Mouse (Mus musculus) adrenal gland, postnatal 25 days (tissue): Measurements from ENCODE around the gene Olfr680-ps1. TPM values are rescaled to one million over a fixed set of nuclear protein-coding genes. Genes with fewer than 3 reads are reported as not detected.
"Not testable (repeated sequence)": the region's sequence is repeated elsewhere in the genome, so short reads cannot be mapped to it uniquely, and the experiment has no call there.

Experiments used
- DNase-seq: peaks from one replicate; pipeline ENCODE4 v3.0.0; 2021; ENCODE audit warnings: mixed read lengths
- long read RNA-seq: library from polyadenylated mRNA; stranded (forward); transcript quantifications from one replicate; pipeline ENCODE4 v2.0.0, GENCODE M21; 2021
- total RNA-seq: library from RNA; stranded (reverse); gene quantifications from 2 replicates; pipeline ENCODE4 v1.2.3, GENCODE M21; 2021

Olfr680-ps1 gene
- total RNA-seq = not detected in 2 replicates
- long read RNA-seq = 0 reads

DNA sequence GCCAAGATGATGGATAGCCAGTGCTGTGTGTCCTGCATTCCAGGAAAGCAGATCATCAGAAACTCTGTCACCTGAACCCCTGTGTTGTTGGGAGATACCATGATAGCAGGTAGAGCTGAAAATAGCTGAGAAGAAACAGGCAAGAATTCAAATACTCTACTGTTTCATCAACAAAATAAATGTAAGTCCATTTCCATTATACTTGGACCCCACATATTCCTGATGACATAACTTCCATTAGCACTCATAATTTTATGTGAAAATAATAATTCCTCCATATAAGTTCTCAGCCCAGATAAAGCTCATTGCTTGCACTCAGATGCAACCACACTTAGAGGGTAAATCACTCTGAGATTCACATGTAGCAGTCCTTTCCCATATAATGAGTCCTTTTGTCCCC lies at the start of gene Olfr680-ps1:
Gene Olfr680-ps1, minus strand, starts transcription at position 101 of the 400 bp plus-strand sequence.
- not testable (repeated sequence) for DNase-seq

DNA sequence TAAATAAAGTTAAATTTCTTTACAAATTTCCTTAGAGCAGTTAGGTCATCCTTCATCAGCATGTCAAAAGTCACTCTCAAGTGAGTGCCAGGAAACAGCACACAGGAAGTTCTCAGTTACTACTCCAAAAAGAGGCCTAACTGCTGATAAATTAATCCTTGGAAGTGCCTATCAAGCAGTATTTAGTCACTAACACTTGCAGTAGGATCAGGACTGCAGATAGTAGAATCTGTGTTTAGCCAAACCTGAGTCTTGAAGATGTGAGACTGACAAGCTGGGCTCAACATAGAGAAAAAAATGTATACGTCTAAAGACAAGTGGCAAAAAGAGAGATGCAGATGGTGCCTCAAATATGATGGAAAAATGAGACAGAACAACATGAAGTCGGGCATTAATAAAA lies 48.7 kb upstream of the Olfr680-ps1 start:
- DNase-seq = no peak

DNA sequence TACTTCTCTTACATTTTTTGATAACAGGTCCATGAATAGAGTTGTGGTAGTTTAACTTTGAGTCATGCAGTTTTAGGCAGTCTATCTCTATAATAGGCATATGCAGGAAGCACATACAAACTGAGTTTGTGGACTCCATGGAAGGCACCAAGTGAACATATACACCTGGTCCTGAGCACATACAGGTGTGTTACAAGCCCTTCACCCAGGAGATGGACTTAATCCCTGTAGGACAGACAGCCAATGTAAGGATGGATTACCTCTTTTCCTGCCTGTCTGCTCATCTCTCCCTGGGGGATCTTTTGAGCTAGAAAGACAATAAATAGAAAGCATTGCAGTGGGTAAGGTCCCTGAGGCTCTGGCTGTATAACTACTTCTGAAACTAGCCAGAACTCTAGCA lies 23.9 kb upstream of the Olfr680-ps1 start, which contains the start of gene Olfr681:
Gene Olfr681, plus strand, starts transcription at position 301 of the 400 bp plus-strand sequence.
- DNase-seq = no peak

DNA sequence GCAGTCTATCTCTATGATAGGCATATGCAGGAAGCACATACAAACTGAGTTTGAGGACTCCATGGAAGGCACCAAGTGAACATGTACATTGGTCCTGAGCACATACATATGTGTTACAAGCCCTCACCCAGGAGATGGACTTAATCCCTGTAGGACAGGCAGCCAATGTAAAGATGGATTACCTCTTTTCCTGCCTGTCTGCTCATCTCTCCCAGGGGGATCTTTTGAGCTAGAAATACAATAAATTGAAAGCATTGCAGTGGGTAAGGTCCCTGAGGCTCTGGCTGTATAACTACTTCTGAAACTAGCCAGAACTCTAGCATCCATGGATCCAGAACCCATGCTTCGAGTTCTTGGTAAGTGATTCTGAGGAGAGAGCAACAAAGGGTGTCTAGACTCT lies 11.7 kb downstream of the Olfr680-ps1 start, which contains the start of gene Olfr679:
Gene Olfr679, plus strand, starts transcription at position 301 of the 400 bp plus-strand sequence.
- DNase-seq = no peak

DNA sequence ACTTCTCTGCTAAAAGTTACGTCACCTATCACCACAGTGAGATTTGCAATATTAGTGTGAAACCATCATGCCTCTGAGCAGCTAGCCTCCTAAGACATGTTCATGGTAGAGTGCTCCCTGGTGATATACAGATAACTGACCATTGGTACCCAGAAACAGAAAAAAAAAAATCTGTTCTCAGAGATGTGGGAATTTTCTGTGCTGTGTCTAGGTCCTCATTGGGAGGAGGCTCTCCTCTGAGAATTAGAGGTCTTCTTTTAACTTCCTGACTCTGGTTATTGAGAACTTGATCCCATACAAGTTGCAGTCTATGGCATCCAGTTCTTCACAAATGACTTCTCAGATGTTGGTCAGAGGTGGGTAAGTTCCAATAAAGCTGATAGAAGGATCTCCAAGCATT lies 28.4 kb downstream of the Olfr680-ps1 start, which contains the start of gene Olfr678:
Gene Olfr678, plus strand, starts transcription at position 301 of the 400 bp plus-strand sequence.
- DNase-seq = no peak

DNA sequence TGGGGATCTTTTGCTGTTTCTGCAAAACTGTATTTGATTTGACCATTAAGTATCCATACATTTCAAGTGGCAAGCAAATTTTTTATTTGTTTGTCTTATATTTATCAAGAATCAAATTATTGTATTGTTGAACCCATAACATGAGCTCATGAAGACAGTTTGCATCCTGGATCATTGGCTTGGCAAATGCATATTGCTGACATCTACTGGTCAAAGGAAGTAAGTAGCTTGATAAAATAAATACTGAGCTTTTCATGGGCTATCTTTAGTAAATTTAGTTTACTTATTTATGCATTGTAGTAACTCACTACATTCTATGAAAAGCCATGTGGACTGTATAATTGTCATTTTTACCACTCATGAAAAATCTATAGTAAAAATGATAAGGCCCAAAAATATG lies 33.7 kb downstream of the Olfr680-ps1 start:
- DNase-seq = no peak

Other genes starting within 250 kb of the Olfr680-ps1 start
- gene Usp17la, start 235.8 kb downstream of the Olfr680-ps1 start, total RNA-seq = not detected in 2 replicates
- gene Olfr665, start 214.8 kb downstream of the Olfr680-ps1 start, total RNA-seq = not detected in 2 replicates
- not detected in 2 replicates for gene Olfr666, start 196.9 kb downstream of the Olfr680-ps1 start, total RNA-seq
- not detected in 2 replicates for gene Olfr667, start 171.3 kb downstream of the Olfr680-ps1 start, total RNA-seq
- gene Olfr668, start 164.8 kb downstream of the Olfr680-ps1 start, total RNA-seq = not detected in 2 replicates
- gene Olfr669, start 158.6 kb downstream of the Olfr680-ps1 start, total RNA-seq = not detected in 2 replicates
- gene Olfr670, start 130.2 kb downstream of the Olfr680-ps1 start, total RNA-seq = not detected in 2 replicates
- not detected in 2 replicates for gene Olfr671, start 113.7 kb downstream of the Olfr680-ps1 start, total RNA-seq
- not detected in 2 replicates for gene Olfr672, start 90.8 kb downstream of the Olfr680-ps1 start, total RNA-seq
- not detected in 2 replicates for gene Olfr675, start 64.4 kb downstream of the Olfr680-ps1 start, total RNA-seq
- gene Olfr676, start 60.1 kb downstream of the Olfr680-ps1 start, total RNA-seq = not detected in 2 replicates
- not detected in 2 replicates for gene Olfr677, start 41.4 kb downstream of the Olfr680-ps1 start, total RNA-seq
- gene Olfr678, start 28.3 kb downstream of the Olfr680-ps1 start, total RNA-seq = not detected in 2 replicates
- gene Olfr679, start 11.6 kb downstream of the Olfr680-ps1 start, total RNA-seq = not detected in 2 replicates
- not detected in 2 replicates for gene Olfr681, start 24.0 kb upstream of the Olfr680-ps1 start, total RNA-seq
- not detected in 2 replicates for gene Olfr683, start 54.2 kb upstream of the Olfr680-ps1 start, total RNA-seq
- not detected in 2 replicates for gene Olfr684, start 70.8 kb upstream of the Olfr680-ps1 start, total RNA-seq
- gene Olfr685, start 93.2 kb upstream of the Olfr680-ps1 start, total RNA-seq = not detected in 2 replicates
- gene Olfr686, start 114.7 kb upstream of the Olfr680-ps1 start, total RNA-seq = not detected in 2 replicates
- not detected in 2 replicates for gene Olfr688, start 195.3 kb upstream of the Olfr680-ps1 start, total RNA-seq
- not detected in 2 replicates for gene Olfr689, start 218.3 kb upstream of the Olfr680-ps1 start, total RNA-seq
- gene Olfr690, start 241.3 kb upstream of the Olfr680-ps1 start, total RNA-seq = not detected in 2 replicates
- not detected in 2 replicates for gene Olfr691, start 249.5 kb upstream of the Olfr680-ps1 start, total RNA-seq